Mouse (Mus musculus) heart, adult 2 months (tissue): Measurements from ENCODE around the gene Castor1.

Experiments
- CTCF ChIP-seq: fragments of 200-600 bp; IDR thresholded peaks from 2 replicates; pipeline ENCODE4 v1.8.1; 2022; ENCODE audit warnings: antibody characterized with exemption, mild to moderate bottlenecking, moderate library complexity
- EP300 ChIP-seq: fragments of 200-500 bp; IDR thresholded peaks from 2 replicates; pipeline ENCODE4 v1.6.1; 2011; ENCODE audit warnings: low read depth, low read length, control low read depth; ENCODE audit not compliant: insufficient read depth
- POLR2A ChIP-seq: fragments of 200-500 bp; IDR thresholded peaks from 2 replicates; pipeline ENCODE4 v1.6.1; 2011; ENCODE audit warnings: mild to moderate bottlenecking, low read depth, low read length, control low read depth; ENCODE audit not compliant: insufficient read depth

GRCm38 (mm10) chr11:4190677-4191076 lies 27.3 kb upstream of the Castor1 start:
- no peak for TF ChIP-seq CTCF
- no peak for TF ChIP-seq POLR2A
- 0 out of 2 replicates have a peak, but pooled peaks have one; percentile 31 for TF ChIP-seq EP300
